Mouse (Mus musculus) erythroblast, embryonic 14.5 days (primary cell): ENCODE measurements around the gene Polr1d.

Source experiments
- GATA1 ChIP-seq: IDR thresholded peaks from 2 replicates; pipeline ENCODE4 v1.6.1; 2012; ENCODE audit warnings: low read length, inconsistent platforms, mixed read lengths
- TAL1 ChIP-seq: IDR thresholded peaks from 3 replicates; pipeline ENCODE4 v1.6.1; 2012; ENCODE audit warnings: low read length, inconsistent platforms, mixed read lengths

DNA sequence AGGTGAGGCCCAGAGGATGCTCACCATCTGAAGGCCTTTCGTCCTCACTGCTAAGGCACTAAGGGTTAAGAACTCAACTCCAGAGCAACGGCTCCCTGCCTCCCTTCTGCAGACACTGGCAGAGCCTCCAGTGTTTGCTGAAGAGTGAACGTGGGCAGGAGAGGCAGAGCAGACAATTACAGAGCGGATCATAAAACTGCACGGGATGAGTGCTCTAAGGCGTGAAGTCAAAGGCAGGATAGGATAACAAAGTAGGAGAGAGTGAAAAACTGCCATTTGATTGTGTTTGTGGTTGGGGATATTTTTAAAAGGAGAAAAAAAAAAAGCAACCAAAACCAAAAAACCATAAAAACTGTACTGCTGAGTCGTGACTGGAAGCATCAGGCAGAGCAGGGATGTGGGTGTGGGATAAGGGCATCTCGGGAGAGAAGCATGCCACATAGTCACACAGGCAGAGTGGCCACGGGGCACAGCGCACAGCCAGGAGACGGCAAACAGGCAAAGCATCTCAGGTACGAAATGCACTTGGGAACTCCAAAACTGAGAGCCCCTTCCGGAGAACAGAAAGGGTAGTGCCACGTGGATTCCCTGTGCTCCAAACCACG lies 33.5 kb upstream of the Polr1d start:
- TF ChIP-seq TAL1 (no peak), GATA1 (no peak)
